Mouse (Mus musculus) liver, embryonic 13.5 days (tissue): ENCODE measurements around the gene Arhgap31. TPM values are rescaled to one million over a fixed set of nuclear protein-coding genes. Genes with fewer than 3 reads are reported as not detected.
A peak's percentile ranks its signal among the peaks of the same experiment; 100 is the strongest.

Experiments used
- ATAC-seq: fragments of 200-750 bp; cut with Nextera tagmentation; 2 replicates; pipeline ENCODE4 v1.8.0; 2017; ENCODE audit warnings: low read depth, mild to moderate bottlenecking, moderate number of reproducible peaks, moderate library complexity
- DNase-seq: peaks from one replicate; pipeline ENCODE4 v3.0.0; 2022
- H3K27ac ChIP-seq: fragments of 300-500 bp; sonication (generic); 2 replicates; pipeline ENCODE4 v1.5.1; 2015; ENCODE audit warnings: moderate library complexity, mild to moderate bottlenecking, inconsistent platforms
- H3K27me3 ChIP-seq: fragments of 300-500 bp; sonication (generic); 2 replicates; pipeline ENCODE4 v1.6.1; 2015; ENCODE audit warnings: mild to moderate bottlenecking, inconsistent platforms
- H3K36me3 ChIP-seq: fragments of 300-500 bp; sonication (generic); 2 replicates; pipeline ENCODE4 v1.6.1; 2015; ENCODE audit warnings: mild to moderate bottlenecking, inconsistent platforms
- H3K4me1 ChIP-seq: fragments of 300-500 bp; sonication (generic); replicated peaks from 2 replicates; pipeline ENCODE4 v1.6.1; 2015; ENCODE audit warnings: inconsistent platforms
- H3K4me2 ChIP-seq: fragments of 300-500 bp; sonication (generic); 2 replicates; pipeline ENCODE4 v1.6.1; 2015; ENCODE audit warnings: inconsistent platforms, mild to moderate bottlenecking, moderate library complexity
- H3K4me3 ChIP-seq: fragments of 300-500 bp; sonication (generic); replicated peaks from 2 replicates; pipeline ENCODE4 v1.5.1; 2015; ENCODE audit warnings: mild to moderate bottlenecking, inconsistent platforms
- H3K9ac ChIP-seq: fragments of 300-500 bp; sonication (generic); 2 replicates; pipeline ENCODE4 v1.6.1; 2015; ENCODE audit warnings: mild to moderate bottlenecking, inconsistent platforms
- H3K9me3 ChIP-seq: fragments of 300-500 bp; sonication (generic); replicated peaks from 2 replicates; pipeline ENCODE4 v1.6.1; 2016; ENCODE audit warnings: inconsistent platforms
- WGBS: fragments of 180-500 bp; shearing (Covaris S2); methylation state at CpG from one replicate; pipeline ENCODE4 v1.1.7; 2015; ENCODE audit not compliant: insufficient replicate concordance; 5-methylcytosine and 5-hydroxymethylcytosine counted together
- polyA plus RNA-seq: library from polyadenylated mRNA; unstranded; fragments of >200 nt; fragmentation: Nextera tagmentation; extraction: Ambion mirVana; gene quantifications from 2 replicates; pipeline ENCODE4 v1.2.1, GENCODE M21; 2015

Arhgap31 gene
- polyA plus RNA-seq, 1 experiment from 2014 or later, result 1.2 TPM

DNA sequence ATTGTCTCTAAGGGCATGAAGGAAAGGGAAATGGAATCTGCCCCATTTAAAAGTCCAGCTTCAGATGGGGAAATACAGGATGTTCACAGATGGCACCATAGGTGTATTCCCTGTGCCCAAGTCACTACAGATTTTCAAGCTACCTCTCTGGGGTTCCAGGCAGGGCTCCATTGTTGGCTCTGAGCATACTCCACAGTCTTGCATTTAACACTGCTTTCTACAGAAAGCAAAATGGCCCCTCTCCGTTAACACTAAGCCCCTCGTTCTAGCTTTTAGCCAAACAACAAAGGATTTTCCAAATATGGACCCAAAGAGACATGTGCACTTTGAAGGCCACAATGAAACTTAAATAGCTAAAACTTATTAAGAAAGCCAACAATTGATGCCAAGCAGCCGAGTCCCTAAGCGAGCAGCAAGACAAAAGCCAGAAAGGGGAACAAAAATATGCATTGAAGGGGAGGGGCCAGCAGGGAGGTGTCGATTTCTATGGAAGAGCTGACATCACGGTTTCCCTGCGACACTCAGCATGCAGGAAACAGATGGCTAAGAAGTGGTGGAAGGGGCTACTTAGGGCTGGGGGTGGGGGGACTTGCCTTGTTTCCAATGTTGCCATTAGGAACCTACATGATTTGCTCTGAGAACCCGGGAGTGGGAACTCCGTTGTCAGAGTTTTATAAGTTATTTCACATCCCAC, 11.4 kb downstream of the Arhgap31 start:
- Histone ChIP-seq H3K36me3 (no peaks in the 10 kb centered on the region), H3K4me1 (peaks cover 5% of the 10 kb centered on the region; the same call in 1 of the 2 replicates), H3K27ac (no peak overlapping the region), H3K4me2 (0 out of 2 replicates have a peak overlapping the region, but pooled peaks have one; percentile 12), H3K9ac (no peak overlapping the region), H3K9me3 (no peaks in the 10 kb centered on the region), H3K4me3 (no peak overlapping the region), H3K27me3 (peaks cover 20% of the 10 kb centered on the region; the same call in 1 of the 2 replicates)
- no peak for DNase-seq
- WGBS, result 13% methylated on average over 9 of the region's 9 CpGs
- ATAC-seq, result no peak

DNA sequence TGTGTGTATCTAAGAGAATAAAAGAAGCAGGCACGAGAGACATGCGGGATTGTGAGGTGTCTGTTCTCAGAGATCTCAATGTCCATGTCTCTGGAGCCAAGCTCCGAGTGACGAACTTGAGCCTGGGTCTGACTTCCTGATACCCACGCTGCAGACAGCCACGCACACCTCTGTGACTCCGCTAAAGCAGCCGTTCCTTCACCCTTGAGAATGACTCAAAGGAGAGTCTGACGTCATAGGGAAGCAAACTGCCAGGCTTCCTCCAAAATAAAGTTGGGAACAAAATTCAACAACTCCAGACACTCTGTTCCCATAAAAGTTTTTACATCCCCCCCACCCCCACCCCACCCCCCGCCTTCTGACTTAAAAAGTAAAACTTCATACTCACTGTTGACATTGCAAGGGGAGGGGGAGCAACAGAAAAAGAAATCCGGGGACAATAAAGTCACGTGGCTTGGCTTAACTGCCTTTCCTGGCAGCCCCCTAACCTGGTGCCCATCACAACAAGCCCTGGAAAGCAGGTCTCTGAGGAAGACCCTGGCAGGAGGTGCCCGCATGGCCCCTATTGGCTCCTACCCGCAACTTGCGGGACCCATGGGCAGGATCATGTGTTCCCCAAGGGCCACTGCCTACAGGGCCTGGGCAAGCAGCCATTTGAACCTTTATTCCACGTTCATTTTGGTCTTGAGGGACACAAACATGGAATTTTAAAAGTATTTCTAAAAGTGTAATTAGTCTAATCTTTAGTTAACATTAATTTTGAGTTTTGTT, 12.5 kb downstream of the Arhgap31 start:
- no peak overlapping the region for H3K4me2 ChIP-seq
- no peak overlapping the region for H3K27ac ChIP-seq
- H3K4me1 ChIP-seq, result peaks cover 5% of the 10 kb centered on the region; the same call in 1 of the 2 replicates
- no peak for ATAC-seq
- H3K4me3 ChIP-seq, result no peak overlapping the region
- no peaks in the 10 kb centered on the region for H3K9me3 ChIP-seq
- WGBS, result 51% methylated on average over 16 of the region's 16 CpGs
- no peaks in the 10 kb centered on the region for H3K36me3 ChIP-seq
- H3K9ac ChIP-seq, result no peak overlapping the region
- DNase-seq, result no peak
- peaks cover 11% of the 10 kb centered on the region; the same call in 1 of the 2 replicates for H3K27me3 ChIP-seq

GRCm38 (mm10) chr16:38697611-38698010, 15.5 kb downstream of the Arhgap31 start:
- Histone ChIP-seq H3K27me3 (0 out of 2 replicates have a peak, but pooled peaks cover 6% of the 10 kb centered on the region), H3K9me3 (no peaks in the 10 kb centered on the region), H3K4me2 (no peak overlapping the region), H3K27ac (no peak overlapping the region), H3K4me3 (no peak overlapping the region), H3K36me3 (no peaks in the 10 kb centered on the region), H3K4me1 (peaks cover 5% of the 10 kb centered on the region; the same call in 1 of the 2 replicates), H3K9ac (no peak overlapping the region)
- WGBS, result 58% methylated on average over 5 of the region's 5 CpGs
- ATAC-seq (no peak), DNase-seq (no peak)

DNA sequence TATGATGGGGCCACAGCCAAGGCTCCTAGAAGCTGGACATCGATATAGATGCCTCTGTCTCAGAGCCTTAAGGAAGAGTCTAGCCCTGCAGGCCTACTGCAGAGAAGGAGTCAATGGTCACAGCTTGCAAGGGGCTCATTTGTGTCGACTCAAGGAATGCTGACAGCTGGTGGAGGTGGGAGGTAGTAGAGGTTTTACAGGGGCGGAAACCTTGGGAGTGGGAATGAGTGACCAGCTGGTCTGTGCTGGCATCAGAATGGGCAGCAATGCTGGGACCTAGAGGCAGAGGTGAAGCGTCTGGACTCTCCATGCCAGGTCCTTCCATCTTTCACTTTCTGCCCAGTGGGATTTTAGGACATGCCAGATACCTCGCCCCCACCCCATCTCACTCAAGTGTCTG, 17.5 kb downstream of the Arhgap31 start:
- Histone ChIP-seq H3K4me3 (no peak overlapping the region), H3K36me3 (no peaks in the 10 kb centered on the region), H3K27me3 (0 out of 2 replicates have a peak, but pooled peaks cover 3% of the 10 kb centered on the region), H3K4me2 (no peak overlapping the region), H3K4me1 (no peaks in the 10 kb centered on the region), H3K27ac (no peak overlapping the region), H3K9me3 (no peaks in the 10 kb centered on the region), H3K9ac (no peak overlapping the region)
- no peak for ATAC-seq
- 63% methylated on average over 5 of the region's 5 CpGs for WGBS
- DNase-seq, result no peak

- ATAC-seq (no peak), DNase-seq (no peak)
- Histone ChIP-seq H3K9ac (no peak overlapping the region), H3K27me3 (0 out of 2 replicates have a peak, but pooled peaks cover 3% of the 10 kb centered on the region), H3K36me3 (no peaks in the 10 kb centered on the region), H3K4me1 (no peaks in the 10 kb centered on the region), H3K4me2 (no peak overlapping the region), H3K9me3 (no peaks in the 10 kb centered on the region), H3K27ac (no peak overlapping the region), H3K4me3 (no peak overlapping the region)
- WGBS, result 57% methylated on average over 6 of the region's 6 CpGs
Observed at GRCm38 (mm10) chr16:38694906-38695540, 18.1 kb downstream of the Arhgap31 start.

- ATAC-seq, result no peak
- H3K36me3 ChIP-seq, result no peaks in the 10 kb centered on the region
- 80% methylated on average over 5 of the region's 5 CpGs for WGBS
Observed at GRCm38 (mm10) chr16:38690501-38690900, 22.6 kb downstream of the Arhgap31 start.

DNA sequence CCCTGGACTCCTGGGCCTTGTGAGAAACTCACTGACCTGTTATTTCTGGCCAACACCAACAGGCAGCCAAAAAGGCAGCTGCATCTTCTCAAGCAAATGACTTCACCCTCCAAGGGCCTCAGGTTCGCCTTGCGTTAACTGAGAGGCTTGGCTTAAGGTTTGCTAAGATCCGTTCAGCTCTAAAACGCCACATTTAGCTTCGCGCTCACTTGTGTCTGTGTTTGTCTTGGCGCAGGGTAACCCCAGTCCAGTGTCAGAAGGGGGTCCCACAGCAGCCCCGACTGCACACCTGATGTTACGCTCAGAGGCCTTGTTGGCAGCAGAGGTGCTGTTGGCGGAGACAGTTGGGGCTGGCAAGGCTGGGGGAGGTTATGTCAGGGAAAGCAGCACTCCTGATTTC, 23.3 kb downstream of the Arhgap31 start:
- H3K4me3 ChIP-seq, result no peak overlapping the region
- H3K4me2 ChIP-seq, result no peak overlapping the region
- no peaks in the 10 kb centered on the region for H3K36me3 ChIP-seq
- DNase-seq, result no peak
- no peak for ATAC-seq
- no peak overlapping the region for H3K27ac ChIP-seq
- no peaks in the 10 kb centered on the region for H3K27me3 ChIP-seq
- 85% methylated on average over 10 of the region's 10 CpGs for WGBS
- no peaks in the 10 kb centered on the region for H3K4me1 ChIP-seq
- H3K9me3 ChIP-seq, result no peaks in the 10 kb centered on the region
- no peak overlapping the region for H3K9ac ChIP-seq

More at GRCm38 (mm10) chr16:38690501-38690900, 22.6 kb downstream of the Arhgap31 start:
- H3K4me3 ChIP-seq, result no peak overlapping the region
- no peak overlapping the region for H3K4me2 ChIP-seq
- no peaks in the 10 kb centered on the region for H3K4me1 ChIP-seq
- H3K9ac ChIP-seq, result no peak overlapping the region
- no peak overlapping the region for H3K27ac ChIP-seq
- no peaks in the 10 kb centered on the region for H3K27me3 ChIP-seq
- H3K9me3 ChIP-seq, result no peaks in the 10 kb centered on the region
- DNase-seq, result no peak

DNA sequence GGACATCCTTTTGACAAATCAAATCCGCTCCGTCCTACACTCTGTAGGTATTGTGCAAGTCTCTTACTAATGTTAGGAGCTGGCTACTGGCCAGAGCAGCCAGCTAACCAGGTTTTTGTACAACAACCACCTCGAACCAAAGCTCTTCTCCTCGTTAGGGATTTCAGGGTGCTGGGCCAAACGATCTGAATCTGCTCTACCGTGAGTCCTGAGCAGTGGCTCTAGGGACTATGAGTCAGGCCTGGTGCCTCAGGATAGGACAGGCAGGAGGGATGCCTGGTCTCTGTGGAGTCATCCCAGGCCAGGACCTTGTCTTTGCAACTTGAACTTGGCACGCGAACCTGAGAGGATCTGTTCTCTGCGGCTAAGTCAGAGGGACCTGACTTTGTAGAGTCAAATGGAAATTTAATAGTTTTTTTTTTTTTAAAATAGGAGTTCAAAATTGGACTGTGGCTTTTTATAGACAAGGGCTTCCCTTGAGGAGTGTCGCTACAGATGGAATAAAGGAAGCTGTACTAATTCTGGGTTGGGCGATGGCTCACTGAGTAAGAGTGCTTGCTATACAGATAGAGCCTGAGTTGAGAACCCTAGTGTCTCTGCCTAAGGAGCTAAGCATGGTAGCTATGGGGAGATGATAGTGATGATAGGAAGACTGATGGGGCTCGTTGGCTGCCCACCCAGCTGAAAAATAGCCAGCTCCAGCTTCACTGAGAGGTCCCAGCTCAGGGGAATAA, 24.4 kb downstream of the Arhgap31 start:
- Histone ChIP-seq H3K4me3 (no peak overlapping the region), H3K4me2 (no peak overlapping the region), H3K9me3 (no peaks in the 10 kb centered on the region), H3K4me1 (no peaks in the 10 kb centered on the region), H3K27ac (no peak overlapping the region), H3K9ac (no peak overlapping the region), H3K36me3 (no peaks in the 10 kb centered on the region), H3K27me3 (no peaks in the 10 kb centered on the region)
- DNase-seq (no peak), ATAC-seq (no peak)
- WGBS, result 70% methylated on average over 12 of the region's 12 CpGs

DNA sequence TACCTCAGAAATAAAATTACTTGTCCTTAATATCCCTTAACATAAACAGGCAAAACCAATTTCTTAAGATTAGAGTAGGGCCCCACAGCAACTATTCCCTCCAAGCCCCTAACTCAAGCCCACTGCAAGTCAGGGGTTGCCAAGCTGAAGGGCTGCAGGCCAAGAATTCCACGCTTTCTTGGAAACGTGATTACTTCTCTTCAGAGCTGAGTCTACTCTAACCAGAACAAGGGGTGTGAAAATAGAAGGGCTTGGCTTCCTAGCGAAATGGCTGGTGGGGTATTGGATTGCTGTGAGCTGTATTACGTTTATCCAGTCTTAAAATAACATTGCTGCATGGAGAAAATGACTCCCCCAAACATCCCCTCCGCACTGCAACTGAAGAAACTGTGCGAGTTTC, 25.4 kb downstream of the Arhgap31 start:
- Histone ChIP-seq H3K4me2 (no peak overlapping the region), H3K4me1 (no peaks in the 10 kb centered on the region), H3K36me3 (no peaks in the 10 kb centered on the region), H3K27me3 (no peaks in the 10 kb centered on the region), H3K9ac (no peak overlapping the region), H3K27ac (no peak overlapping the region), H3K9me3 (no peaks in the 10 kb centered on the region), H3K4me3 (no peak overlapping the region)
- 62% methylated on average over 6 of the region's 6 CpGs for WGBS
- ATAC-seq (no peak), DNase-seq (no peak)

DNA sequence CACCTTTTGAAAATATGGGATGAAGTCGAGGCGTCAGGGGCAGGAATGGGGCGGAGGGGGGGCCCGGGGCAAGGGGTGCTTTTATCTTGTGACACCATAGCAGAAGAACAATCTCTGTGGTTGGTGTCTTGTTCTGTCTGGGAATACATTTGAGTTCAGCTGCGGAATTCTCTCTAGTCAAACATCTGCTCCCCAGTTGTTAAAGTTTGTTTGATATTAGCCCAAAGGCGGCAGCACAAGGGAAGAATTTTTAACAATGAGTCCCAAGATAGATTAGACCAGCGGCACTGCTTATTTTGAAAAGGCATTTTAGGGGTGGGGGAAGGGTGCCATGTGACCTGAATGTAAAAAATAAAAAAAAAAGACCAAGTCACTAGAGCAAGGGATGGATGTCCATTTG, 30.0 kb downstream of the Arhgap31 start:
- H3K4me2 ChIP-seq, result no peak overlapping the region

GRCm38 (mm10) chr16:38681313-38681712, 31.8 kb downstream of the Arhgap31 start:
- no peak for DNase-seq
- Histone ChIP-seq H3K4me2 (no peak overlapping the region), H3K27ac (no peak overlapping the region), H3K4me1 (0 out of 2 replicates have a peak, but pooled peaks cover 5% of the 10 kb centered on the region), H3K4me3 (no peak overlapping the region), H3K9me3 (no peaks in the 10 kb centered on the region), H3K36me3 (no peaks in the 10 kb centered on the region), H3K27me3 (no peaks in the 10 kb centered on the region; the same call in 1 of the 2 replicates), H3K9ac (no peak overlapping the region)
- 74% methylated on average over 2 of the region's 2 CpGs for WGBS
- no peak for ATAC-seq

More for the DNA sequence above, 30.0 kb downstream of the Arhgap31 start:
- Histone ChIP-seq H3K36me3 (no peaks in the 10 kb centered on the region), H3K27ac (no peak overlapping the region), H3K27me3 (no peaks in the 10 kb centered on the region; the same call in 1 of the 2 replicates), H3K9ac (no peak overlapping the region), H3K9me3 (no peaks in the 10 kb centered on the region), H3K4me1 (0 out of 2 replicates have a peak, but pooled peaks cover 5% of the 10 kb centered on the region), H3K4me3 (no peak overlapping the region)
- DNase-seq (no peak), ATAC-seq (no peak)
- WGBS, result 65% methylated on average over 7 of the region's 7 CpGs
